Mouse (Mus musculus) limb, embryonic 12.5 days (tissue): ENCODE results near the gene Fgf18. TPM values are rescaled to one million over a fixed set of nuclear protein-coding genes. Genes with fewer than 3 reads are reported as not detected.

ENCODE experiments used
- ATAC-seq: fragments of 200-750 bp; cut with Nextera tagmentation; 2 replicates; pipeline ENCODE4 v1.8.0; 2017; ENCODE audit warnings: low read depth, moderate TSS enrichment; ENCODE audit not compliant: insufficient number of reproducible peaks, insufficient read depth, low FRiP score, low TSS enrichment
- H3K27ac ChIP-seq: fragments of 300-500 bp; sonication (generic); 2 replicates; pipeline ENCODE4 v1.5.1; 2016; ENCODE audit warnings: mild to moderate bottlenecking, moderate library complexity
- H3K27me3 ChIP-seq: fragments of 300-500 bp; sonication (generic); 2 replicates; pipeline ENCODE4 v1.6.1; 2016; ENCODE audit warnings: mild to moderate bottlenecking, moderate library complexity
- H3K36me3 ChIP-seq: fragments of 300-500 bp; sonication (generic); 2 replicates; pipeline ENCODE4 v1.6.1; 2016; ENCODE audit warnings: mild to moderate bottlenecking, moderate library complexity
- H3K4me1 ChIP-seq: fragments of 300-500 bp; sonication (generic); replicated peaks from 2 replicates; pipeline ENCODE4 v1.6.1; 2016
- H3K4me2 ChIP-seq: fragments of 300-500 bp; sonication (generic); 2 replicates; pipeline ENCODE4 v1.6.1; 2016; ENCODE audit warnings: mild to moderate bottlenecking, moderate library complexity
- H3K4me3 ChIP-seq: fragments of 300-500 bp; sonication (generic); replicated peaks from 2 replicates; pipeline ENCODE4 v1.5.1; 2016; ENCODE audit warnings: mild to moderate bottlenecking
- H3K9ac ChIP-seq: fragments of 300-500 bp; sonication (generic); replicated peaks from 2 replicates; pipeline ENCODE4 v1.6.1; 2016; ENCODE audit warnings: mild to moderate bottlenecking, moderate library complexity
- H3K9me3 ChIP-seq: fragments of 300-500 bp; sonication (generic); 2 replicates; pipeline ENCODE4 v1.6.1; 2016; ENCODE audit warnings: mild to moderate bottlenecking, moderate library complexity
- WGBS: fragments of 180-500 bp; shearing (Covaris S2); methylation state at CpG from one replicate; pipeline ENCODE4 v1.1.7; 2016; 5-methylcytosine and 5-hydroxymethylcytosine counted together
- polyA plus RNA-seq: library from polyadenylated mRNA; unstranded; fragments of >200 nt; fragmentation: Nextera tagmentation; extraction: Ambion mirVana; gene quantifications from 2 replicates; pipeline ENCODE4 v1.2.1, GENCODE M21; 2016

Fgf18 gene
- polyA plus RNA-seq, 1 experiment from 2014 or later, result 19.0 TPM

DNA sequence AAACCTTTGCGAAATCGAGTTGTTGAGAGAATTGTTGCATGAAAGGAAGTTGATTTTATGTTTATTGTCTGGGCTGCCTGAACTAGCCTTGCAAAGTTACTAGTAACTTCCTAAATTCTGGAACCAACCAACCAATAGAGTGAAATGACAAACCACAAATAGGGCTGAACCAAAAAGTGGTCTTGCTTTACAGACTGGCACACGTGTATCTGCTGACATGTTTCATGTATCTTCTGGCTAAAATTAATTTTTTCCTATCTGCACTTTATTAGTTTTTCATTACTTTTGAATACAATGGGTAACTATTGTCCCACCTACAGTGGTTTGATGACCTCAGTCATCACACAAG, 1.9 kb upstream of the Fgf18 start:
- Histone ChIP-seq H3K4me3 (no peak overlapping the region), H3K27me3 (peaks cover 36% of the 10 kb centered on the region), H3K4me1 (peaks cover 40% of the 10 kb centered on the region), H3K27ac (no peak overlapping the region), H3K9ac (no peak overlapping the region), H3K36me3 (peaks cover 46% of the 10 kb centered on the region), H3K9me3 (no peaks in the 10 kb centered on the region), H3K4me2 (no peak overlapping the region)
- 21% methylated on average over 3 of the region's 3 CpGs for WGBS
- no peak for ATAC-seq

DNA sequence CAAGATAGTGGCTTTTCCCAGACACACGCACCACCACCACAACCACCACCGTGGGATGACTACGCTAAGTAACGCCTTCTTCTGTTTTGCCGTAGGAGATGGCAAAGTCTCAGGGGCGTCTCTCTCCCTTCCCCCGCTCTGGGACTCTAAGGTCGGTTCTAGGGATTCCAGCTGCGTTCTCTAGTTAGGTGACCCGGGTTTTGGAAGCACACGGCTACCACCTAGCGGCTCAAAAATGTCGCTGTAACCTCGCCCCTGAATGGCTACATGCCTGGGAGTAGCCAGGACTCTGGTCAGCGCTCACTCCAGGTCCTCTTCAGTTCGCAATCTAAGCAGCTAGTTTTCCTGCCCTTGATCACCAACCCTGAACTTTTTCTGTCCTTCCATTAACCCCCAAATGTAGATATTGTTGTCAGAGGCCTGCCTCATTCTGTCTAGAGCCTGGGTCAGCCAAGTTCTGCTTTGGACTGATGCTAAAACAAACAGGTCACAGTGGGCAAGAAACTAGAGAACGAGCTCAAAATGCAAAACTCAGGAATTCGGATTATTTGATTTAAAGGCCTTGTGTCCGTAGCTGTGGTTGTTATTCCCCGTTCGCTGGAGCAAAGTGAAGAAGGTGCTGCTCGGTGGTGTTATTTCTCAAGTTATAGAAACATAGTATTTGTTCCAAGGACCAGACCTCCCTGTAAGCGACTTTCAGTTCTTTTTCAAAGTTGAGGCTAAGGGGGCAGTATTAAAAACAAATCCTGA, 1.3 kb upstream of the Fgf18 start:
- Histone ChIP-seq H3K9ac (no peak overlapping the region), H3K4me1 (peaks cover 45% of the 10 kb centered on the region)

DNA sequence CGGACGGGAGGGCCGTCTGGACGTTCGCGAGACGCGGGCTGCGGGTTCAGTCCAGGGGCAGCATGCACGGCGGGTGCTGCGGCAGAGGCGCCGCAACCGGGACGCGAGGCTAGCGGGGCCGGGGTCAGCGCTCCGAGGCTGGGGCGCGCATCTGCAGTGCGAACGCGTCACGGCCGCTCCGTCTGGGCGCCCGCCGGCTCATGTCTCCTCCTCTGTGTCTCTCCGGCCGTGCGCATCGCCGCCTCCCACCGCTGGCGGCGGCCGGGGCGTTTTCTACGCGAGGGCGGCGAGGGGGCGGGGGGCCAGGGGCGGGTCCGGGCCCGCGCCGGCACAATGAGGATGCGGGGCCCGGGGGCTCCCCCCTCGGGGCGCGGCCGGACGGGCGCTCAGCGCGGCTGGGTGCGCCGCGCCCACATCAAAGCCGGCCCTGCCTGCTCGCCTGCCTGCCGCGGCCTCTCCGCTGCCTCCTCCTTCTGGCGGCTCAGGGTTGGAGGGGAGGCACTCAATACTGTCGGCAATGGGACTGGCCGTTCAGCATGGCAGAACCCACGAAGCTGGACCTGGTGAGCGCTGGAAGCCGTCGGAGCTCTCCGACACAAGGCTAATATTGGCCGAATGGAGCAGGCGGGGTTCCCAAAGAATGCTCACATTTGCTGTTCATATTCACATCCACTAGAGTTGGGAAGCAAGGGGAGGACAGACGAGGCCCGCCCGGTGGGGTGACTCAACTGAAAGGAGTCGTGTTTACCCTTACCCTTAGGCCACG, 555 bp upstream of the Fgf18 start:
- peaks cover 33% of the 10 kb centered on the region for H3K36me3 ChIP-seq
- H3K4me2 ChIP-seq, result peak overlapping the region; percentile 92
- H3K4me1 ChIP-seq, result peaks cover 49% of the 10 kb centered on the region
- peak overlapping the region; percentile 79 for H3K27ac ChIP-seq
- H3K27me3 ChIP-seq, result peaks cover 49% of the 10 kb centered on the region
- H3K9me3 ChIP-seq, result no peaks in the 10 kb centered on the region
- peak overlapping the region; percentile 67 for H3K4me3 ChIP-seq
- peak overlapping the region; percentile 69 for H3K9ac ChIP-seq
- WGBS, result under 1% methylated on average over 78 of the region's 85 CpGs
- ATAC-seq, result peak; percentile 49

More for the DNA sequence above, 1.3 kb upstream of the Fgf18 start:
- H3K4me2 ChIP-seq, result peak overlapping the region; percentile 92
- peak; percentile 65 for ATAC-seq
- peak overlapping the region; percentile 67 for H3K4me3 ChIP-seq
- 5% methylated on average over 23 of the region's 23 CpGs for WGBS
- H3K36me3 ChIP-seq, result peaks cover 40% of the 10 kb centered on the region
- H3K27me3 ChIP-seq, result peaks cover 42% of the 10 kb centered on the region
- H3K9me3 ChIP-seq, result no peaks in the 10 kb centered on the region
- H3K27ac ChIP-seq, result peak overlapping the region; percentile 79; the same call in 1 of the 2 replicates

DNA sequence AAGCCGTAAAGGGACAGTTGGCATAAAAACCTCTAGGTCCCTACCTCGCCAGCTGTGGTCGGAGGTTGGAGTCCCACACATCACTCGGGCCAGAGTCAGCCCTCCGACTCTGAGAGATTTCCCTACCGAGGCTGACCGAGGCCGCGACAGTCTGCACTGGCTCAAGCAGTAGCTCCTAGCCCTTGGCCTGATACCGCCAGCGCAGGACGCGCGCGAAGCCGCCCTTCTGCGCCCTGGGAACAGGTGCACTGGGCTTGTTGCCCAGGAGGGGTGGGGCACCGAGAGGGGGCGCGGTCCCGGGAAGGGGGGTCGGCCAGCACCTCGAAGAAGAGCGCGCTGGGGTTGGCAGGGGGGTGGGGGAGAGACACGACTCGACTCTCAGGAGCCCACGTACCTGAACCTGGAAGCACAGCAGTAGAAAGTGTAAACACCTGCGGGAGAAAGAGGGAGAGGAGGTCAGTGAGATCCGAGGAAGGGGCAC, 509 bp downstream of the Fgf18 start:
- peak overlapping the region; percentile 69 for H3K9ac ChIP-seq
- peaks cover 52% of the 10 kb centered on the region for H3K4me1 ChIP-seq
- H3K4me3 ChIP-seq, result peak overlapping the region; percentile 67
- no peak for ATAC-seq
- peaks cover 52% of the 10 kb centered on the region for H3K27me3 ChIP-seq
- peaks cover 23% of the 10 kb centered on the region for H3K36me3 ChIP-seq
- peak overlapping the region; percentile 92 for H3K4me2 ChIP-seq
- H3K9me3 ChIP-seq, result no peaks in the 10 kb centered on the region
- H3K27ac ChIP-seq, result peak overlapping the region; percentile 79; the same call in 1 of the 2 replicates
- 2% methylated on average over 30 of the region's 30 CpGs for WGBS

DNA sequence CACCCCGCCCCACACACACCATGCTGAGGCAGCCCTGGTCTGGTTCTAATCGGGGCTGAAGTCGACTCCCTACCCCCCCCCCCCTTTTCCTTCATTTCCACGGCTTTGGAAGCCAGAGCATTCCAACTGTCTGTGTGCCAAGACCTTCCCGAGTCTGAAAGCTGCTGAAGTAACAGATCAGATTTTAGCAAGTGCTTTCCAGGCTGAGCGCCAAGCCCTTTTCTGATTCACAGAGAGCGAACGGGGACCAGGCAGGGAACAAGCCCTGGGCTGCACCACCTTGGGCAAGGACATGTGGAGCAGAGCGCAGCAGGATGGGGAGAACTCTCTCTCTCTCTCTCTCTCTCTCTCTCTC, 1.1 kb downstream of the Fgf18 start:
- peak overlapping the region; percentile 67 for H3K4me3 ChIP-seq
- H3K36me3 ChIP-seq, result peaks cover 18% of the 10 kb centered on the region
- H3K4me1 ChIP-seq, result peaks cover 52% of the 10 kb centered on the region
- H3K4me2 ChIP-seq, result peak overlapping the region; percentile 92
- 5% methylated on average over 8 of the region's 9 CpGs for WGBS
- peak overlapping the region; percentile 69; the same call in 1 of the 2 replicates for H3K9ac ChIP-seq
- 0 out of 2 replicates have a peak overlapping the region, but pooled peaks have one; percentile 29 for H3K27ac ChIP-seq
- 0 out of 2 replicates have a peak, but pooled peaks have one; percentile 3 for ATAC-seq
- H3K27me3 ChIP-seq, result peaks cover 52% of the 10 kb centered on the region
- no peaks in the 10 kb centered on the region for H3K9me3 ChIP-seq

GRCm38 (mm10) chr11:33145201-33146142, 1.7 kb downstream of the Fgf18 start:
- H3K9ac ChIP-seq, result 0 out of 2 replicates have a peak overlapping the region, but pooled peaks have one; percentile 18
- peaks cover 52% of the 10 kb centered on the region for H3K4me1 ChIP-seq
- peaks cover 11% of the 10 kb centered on the region for H3K36me3 ChIP-seq
- 0 out of 2 replicates have a peak overlapping the region, but pooled peaks have one; percentile 23 for H3K27ac ChIP-seq
- peaks cover 52% of the 10 kb centered on the region for H3K27me3 ChIP-seq
- H3K4me3 ChIP-seq, result peak overlapping the region; percentile 67
- WGBS, result 16% methylated on average over 7 of the region's 7 CpGs
- H3K9me3 ChIP-seq, result no peaks in the 10 kb centered on the region
- ATAC-seq, result no peak
- H3K4me2 ChIP-seq, result peak overlapping the region; percentile 92

DNA sequence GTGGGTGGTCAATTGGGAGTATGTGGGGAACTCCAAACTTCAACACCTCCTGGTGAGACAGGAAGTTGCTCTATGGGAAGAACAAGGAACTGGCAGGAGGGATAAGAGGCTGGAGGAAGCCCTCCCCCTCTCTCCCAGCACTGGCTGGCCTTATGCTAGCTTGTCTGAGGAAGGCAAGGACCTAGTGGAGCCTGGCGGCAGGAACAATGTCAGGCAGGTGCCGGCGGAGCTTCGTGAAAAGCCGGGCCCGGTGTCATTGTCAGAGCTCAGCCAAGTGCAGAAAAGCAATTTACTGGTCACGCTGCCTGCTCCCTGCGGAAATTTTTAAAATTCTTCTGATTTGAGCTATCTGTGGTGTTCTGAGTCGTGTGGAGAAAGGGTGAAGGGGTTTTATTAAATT, 3.3 kb downstream of the Fgf18 start:
- Histone ChIP-seq H3K9ac (no peak overlapping the region), H3K9me3 (no peaks in the 10 kb centered on the region), H3K36me3 (0 out of 2 replicates have a peak, but pooled peaks cover 3% of the 10 kb centered on the region), H3K27me3 (peaks cover 63% of the 10 kb centered on the region), H3K4me2 (no peak overlapping the region; the same call in 1 of the 2 replicates), H3K27ac (no peak overlapping the region), H3K4me3 (no peak overlapping the region), H3K4me1 (peaks cover 52% of the 10 kb centered on the region)
- 34% methylated on average over 9 of the region's 9 CpGs for WGBS
- ATAC-seq, result no peak

- WGBS, result 86% methylated on average over 1 of the region's 1 CpGs
- Histone ChIP-seq H3K27me3 (peaks cover 63% of the 10 kb centered on the region), H3K9ac (no peak overlapping the region), H3K36me3 (0 out of 2 replicates have a peak, but pooled peaks cover 3% of the 10 kb centered on the region), H3K4me2 (no peak overlapping the region), H3K9me3 (no peaks in the 10 kb centered on the region), H3K27ac (no peak overlapping the region), H3K4me3 (no peak overlapping the region), H3K4me1 (peaks cover 47% of the 10 kb centered on the region)
- no peak for ATAC-seq
Observed at GRCm38 (mm10) chr11:33142801-33143200, 4.4 kb downstream of the Fgf18 start.

- no peak overlapping the region for H3K4me3 ChIP-seq
- WGBS, result 92% methylated on average over 5 of the region's 5 CpGs
- H3K9me3 ChIP-seq, result no peaks in the 10 kb centered on the region
- no peak overlapping the region for H3K9ac ChIP-seq
- H3K4me1 ChIP-seq, result peaks cover 22% of the 10 kb centered on the region
- no peak for ATAC-seq
- H3K27ac ChIP-seq, result no peak overlapping the region
- H3K36me3 ChIP-seq, result 0 out of 2 replicates have a peak, but pooled peaks cover 3% of the 10 kb centered on the region
- H3K4me2 ChIP-seq, result no peak overlapping the region
- H3K27me3 ChIP-seq, result peaks cover 36% of the 10 kb centered on the region
Observed at GRCm38 (mm10) chr11:33140111-33140460, 7.1 kb downstream of the Fgf18 start.

DNA sequence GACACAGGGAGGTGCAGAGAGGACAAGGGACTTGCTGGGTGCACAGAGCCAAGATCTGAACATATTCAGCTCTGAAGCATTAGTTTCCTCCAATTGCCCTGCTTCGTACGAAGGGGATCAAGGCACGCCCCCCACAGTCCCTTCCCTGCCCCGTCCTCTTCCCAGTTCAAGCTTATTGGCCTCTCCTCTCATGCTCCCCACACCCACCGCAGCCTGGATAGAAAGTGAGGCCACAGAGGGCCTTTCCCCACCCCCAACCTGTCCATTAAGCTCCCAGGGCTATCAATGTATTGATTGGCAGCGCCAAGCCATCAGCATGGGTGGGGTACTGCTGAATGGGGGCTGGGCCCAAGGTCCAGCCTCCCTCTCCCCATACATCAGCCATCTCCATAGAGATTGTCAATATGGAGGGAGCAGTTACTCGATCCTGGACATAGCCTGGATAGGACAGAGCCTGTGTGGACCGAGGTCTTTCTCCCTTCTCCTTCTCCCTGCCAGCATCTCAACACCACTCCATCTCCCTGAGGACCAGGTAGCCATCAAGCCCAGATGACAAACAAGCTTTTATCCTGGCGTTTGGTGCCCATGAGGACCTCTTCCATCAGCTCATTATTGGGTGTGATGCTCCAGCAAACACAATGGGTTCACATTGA, 7.6 kb downstream of the Fgf18 start:
- no peak overlapping the region for H3K27ac ChIP-seq
- H3K9me3 ChIP-seq, result no peaks in the 10 kb centered on the region
- no peak for ATAC-seq
- H3K9ac ChIP-seq, result no peak overlapping the region
- peaks cover 32% of the 10 kb centered on the region for H3K27me3 ChIP-seq
- H3K36me3 ChIP-seq, result 0 out of 2 replicates have a peak, but pooled peaks cover 3% of the 10 kb centered on the region
- H3K4me2 ChIP-seq, result no peak overlapping the region
- no peak overlapping the region for H3K4me3 ChIP-seq
- WGBS, result 86% methylated on average over 9 of the region's 9 CpGs
- peaks cover 17% of the 10 kb centered on the region for H3K4me1 ChIP-seq
